Mouse (Mus musculus) forebrain, embryonic 13.5 days (tissue): ENCODE data around the gene Olfr1392. TPM values are rescaled to one million over a fixed set of nuclear protein-coding genes. Genes with fewer than 3 reads are reported as not detected.

ENCODE experiments used
- ATAC-seq: fragments of 200-750 bp; cut with Nextera tagmentation; 2 replicates; pipeline ENCODE4 v1.8.0; 2017
- H3K27ac ChIP-seq: fragments of 300-500 bp; sonication (generic); 2 replicates; pipeline ENCODE4 v1.5.1; 2015; ENCODE audit warnings: inconsistent platforms, mild to moderate bottlenecking, moderate library complexity
- H3K27me3 ChIP-seq: fragments of 300-500 bp; sonication (generic); 2 replicates; pipeline ENCODE4 v1.6.1; 2015; ENCODE audit warnings: mild to moderate bottlenecking, inconsistent platforms
- H3K36me3 ChIP-seq: fragments of 300-500 bp; sonication (generic); 2 replicates; pipeline ENCODE4 v1.6.1; 2015; ENCODE audit warnings: mild to moderate bottlenecking, inconsistent platforms; ENCODE audit not compliant: poor library complexity, severe bottlenecking
- H3K4me1 ChIP-seq: fragments of 300-500 bp; sonication (generic); 2 replicates; pipeline ENCODE4 v1.6.1; 2015; ENCODE audit warnings: inconsistent platforms
- H3K4me2 ChIP-seq: fragments of 300-500 bp; sonication (generic); 2 replicates; pipeline ENCODE4 v1.6.1; 2015; ENCODE audit warnings: inconsistent platforms, mild to moderate bottlenecking, moderate library complexity
- H3K4me3 ChIP-seq: fragments of 300-500 bp; sonication (generic); 2 replicates; pipeline ENCODE4 v1.5.1; 2015; ENCODE audit warnings: mild to moderate bottlenecking, inconsistent platforms
- H3K9ac ChIP-seq: fragments of 300-500 bp; sonication (generic); 2 replicates; pipeline ENCODE4 v1.6.1; 2015; ENCODE audit warnings: mild to moderate bottlenecking, inconsistent platforms
- H3K9me3 ChIP-seq: fragments of 300-500 bp; sonication (generic); replicated peaks from 2 replicates; pipeline ENCODE4 v1.6.1; 2016; ENCODE audit warnings: inconsistent platforms
- WGBS: fragments of 180-500 bp; shearing (Covaris S2); methylation state at CpG from one replicate; pipeline ENCODE4 v1.1.7; 2015; 5-methylcytosine and 5-hydroxymethylcytosine counted together
- polyA plus RNA-seq: library from polyadenylated mRNA; unstranded; fragments of >200 nt; fragmentation: Nextera tagmentation; extraction: Ambion mirVana; gene quantifications from 2 replicates; pipeline ENCODE4 v1.2.1, GENCODE M21; 2015

Gene Olfr1392
- polyA plus RNA-seq, 1 experiment from 2014 or later, result not detected

GRCm38 (mm10) chr11:49259829-49260228 is 25.3 kb upstream of the Olfr1392 start:
- Histone ChIP-seq H3K9me3 (no peaks in the 10 kb centered on the region), H3K9ac (no peak overlapping the region; the same call in 1 of the 2 replicates), H3K4me2 (no peak overlapping the region), H3K4me3 (no peak overlapping the region), H3K4me1 (no peaks in the 10 kb centered on the region), H3K27me3 (no peaks in the 10 kb centered on the region), H3K36me3 (peaks cover 54% of the 10 kb centered on the region), H3K27ac (no peak overlapping the region)
- ATAC-seq, result no peak
- 79% methylated on average over 1 of the region's 1 CpGs for WGBS

GRCm38 (mm10) chr11:49260598-49261312 is 24.3 kb upstream of the Olfr1392 start:
- Histone ChIP-seq H3K4me1 (no peaks in the 10 kb centered on the region), H3K36me3 (peaks cover 45% of the 10 kb centered on the region), H3K9me3 (no peaks in the 10 kb centered on the region), H3K4me2 (no peak overlapping the region), H3K9ac (no peak overlapping the region), H3K27ac (no peak overlapping the region), H3K27me3 (no peaks in the 10 kb centered on the region), H3K4me3 (no peak overlapping the region)
- ATAC-seq, result no peak
- 94% methylated on average over 21 of the region's 21 CpGs for WGBS

GRCm38 (mm10) chr11:49261313-49261855 is 23.7 kb upstream of the Olfr1392 start:
- Histone ChIP-seq H3K4me3 (no peak overlapping the region), H3K4me2 (no peak overlapping the region), H3K36me3 (peaks cover 44% of the 10 kb centered on the region), H3K9ac (no peak overlapping the region), H3K27me3 (no peaks in the 10 kb centered on the region), H3K27ac (no peak overlapping the region), H3K4me1 (no peaks in the 10 kb centered on the region), H3K9me3 (no peaks in the 10 kb centered on the region)
- 92% methylated on average over 14 of the region's 14 CpGs for WGBS
- no peak for ATAC-seq

- Histone ChIP-seq H3K27ac (no peak overlapping the region), H3K9me3 (no peaks in the 10 kb centered on the region), H3K27me3 (no peaks in the 10 kb centered on the region), H3K4me2 (no peak overlapping the region), H3K4me3 (no peak overlapping the region), H3K4me1 (no peaks in the 10 kb centered on the region), H3K9ac (no peak overlapping the region), H3K36me3 (peaks cover 40% of the 10 kb centered on the region)
- ATAC-seq, result 0 out of 2 replicates have a peak, but pooled peaks have one; percentile 16
- 89% methylated on average over 5 of the region's 5 CpGs for WGBS
Observed at GRCm38 (mm10) chr11:49262286-49262685, 22.8 kb upstream of the Olfr1392 start.

- Histone ChIP-seq H3K9me3 (no peaks in the 10 kb centered on the region), H3K9ac (no peak overlapping the region), H3K27ac (no peak overlapping the region), H3K27me3 (no peaks in the 10 kb centered on the region), H3K4me2 (no peak overlapping the region), H3K4me3 (no peak overlapping the region), H3K4me1 (no peaks in the 10 kb centered on the region), H3K36me3 (peaks cover 40% of the 10 kb centered on the region)
- ATAC-seq, result no peak
- 96% methylated on average over 6 of the region's 6 CpGs for WGBS
Observed at GRCm38 (mm10) chr11:49263149-49263548, 21.9 kb upstream of the Olfr1392 start.

- no peak overlapping the region for H3K27ac ChIP-seq
- no peak for ATAC-seq
- 90% methylated on average over 7 of the region's 7 CpGs for WGBS
- H3K4me3 ChIP-seq, result no peak overlapping the region
- H3K27me3 ChIP-seq, result no peaks in the 10 kb centered on the region
- H3K9me3 ChIP-seq, result no peaks in the 10 kb centered on the region
- no peak overlapping the region for H3K4me2 ChIP-seq
- H3K36me3 ChIP-seq, result peaks cover 40% of the 10 kb centered on the region
- no peak overlapping the region for H3K9ac ChIP-seq
- H3K4me1 ChIP-seq, result no peaks in the 10 kb centered on the region
Observed at GRCm38 (mm10) chr11:49264081-49264480, 21.0 kb upstream of the Olfr1392 start.

- no peaks in the 10 kb centered on the region for H3K27me3 ChIP-seq
- no peaks in the 10 kb centered on the region for H3K4me1 ChIP-seq
- peaks cover 40% of the 10 kb centered on the region for H3K36me3 ChIP-seq
- ATAC-seq, result no peak
- H3K9ac ChIP-seq, result no peak overlapping the region
- H3K4me3 ChIP-seq, result no peak overlapping the region
- no peaks in the 10 kb centered on the region for H3K9me3 ChIP-seq
- no peak overlapping the region for H3K4me2 ChIP-seq
- 71% methylated on average over 11 of the region's 11 CpGs for WGBS
- no peak overlapping the region for H3K27ac ChIP-seq
Observed at GRCm38 (mm10) chr11:49264622-49265021, 20.5 kb upstream of the Olfr1392 start.

- Histone ChIP-seq H3K27me3 (no peaks in the 10 kb centered on the region), H3K4me1 (no peaks in the 10 kb centered on the region), H3K9ac (no peak overlapping the region), H3K4me3 (no peak overlapping the region), H3K9me3 (no peaks in the 10 kb centered on the region), H3K4me2 (no peak overlapping the region), H3K27ac (no peak overlapping the region), H3K36me3 (peaks cover 40% of the 10 kb centered on the region)
- WGBS, result 89% methylated on average over 8 of the region's 8 CpGs
- ATAC-seq, result no peak
Observed at GRCm38 (mm10) chr11:49265101-49265500, 20.0 kb upstream of the Olfr1392 start.

- Histone ChIP-seq H3K27ac (no peak overlapping the region), H3K9me3 (no peaks in the 10 kb centered on the region), H3K27me3 (no peaks in the 10 kb centered on the region), H3K9ac (no peak overlapping the region), H3K4me2 (no peak overlapping the region), H3K4me1 (no peaks in the 10 kb centered on the region), H3K36me3 (peaks cover 24% of the 10 kb centered on the region), H3K4me3 (no peak overlapping the region)
- WGBS, result 88% methylated on average over 5 of the region's 6 CpGs
- no peak for ATAC-seq
Observed at GRCm38 (mm10) chr11:49266671-49267070, 18.4 kb upstream of the Olfr1392 start.

GRCm38 (mm10) chr11:49267316-49267715 is 17.8 kb upstream of the Olfr1392 start:
- H3K9ac ChIP-seq, result no peak overlapping the region
- H3K27ac ChIP-seq, result no peak overlapping the region
- H3K36me3 ChIP-seq, result peaks cover 18% of the 10 kb centered on the region
- no peaks in the 10 kb centered on the region for H3K27me3 ChIP-seq
- H3K4me2 ChIP-seq, result no peak overlapping the region
- 86% methylated on average over 10 of the region's 10 CpGs for WGBS
- no peak for ATAC-seq
- H3K4me1 ChIP-seq, result no peaks in the 10 kb centered on the region
- no peak overlapping the region for H3K4me3 ChIP-seq
- H3K9me3 ChIP-seq, result no peaks in the 10 kb centered on the region

- Histone ChIP-seq H3K36me3 (peaks cover 13% of the 10 kb centered on the region; the same call in 1 of the 2 replicates), H3K4me3 (no peak overlapping the region), H3K9ac (no peak overlapping the region), H3K27me3 (no peaks in the 10 kb centered on the region), H3K4me1 (no peaks in the 10 kb centered on the region), H3K9me3 (no peaks in the 10 kb centered on the region), H3K4me2 (no peak overlapping the region), H3K27ac (no peak overlapping the region)
- WGBS, result 86% methylated on average over 15 of the region's 15 CpGs
- ATAC-seq, result no peak
Observed at GRCm38 (mm10) chr11:49267970-49268579, 17.0 kb upstream of the Olfr1392 start.

GRCm38 (mm10) chr11:49269761-49270160 is 15.3 kb upstream of the Olfr1392 start:
- H3K36me3 ChIP-seq, result no peaks in the 10 kb centered on the region
- H3K27me3 ChIP-seq, result no peaks in the 10 kb centered on the region
- WGBS, result 96% methylated on average over 9 of the region's 9 CpGs
- no peaks in the 10 kb centered on the region for H3K4me1 ChIP-seq
- H3K27ac ChIP-seq, result no peak overlapping the region
- no peak for ATAC-seq
- H3K9me3 ChIP-seq, result no peaks in the 10 kb centered on the region
- no peak overlapping the region for H3K4me3 ChIP-seq
- no peak overlapping the region for H3K4me2 ChIP-seq
- H3K9ac ChIP-seq, result no peak overlapping the region
